Mouse (Mus musculus) forebrain, embryonic 13.5 days (tissue): ENCODE results near the gene Elf5. TPM values are rescaled to one million over a fixed set of nuclear protein-coding genes. Genes with fewer than 3 reads are reported as not detected.

Experiments used
- ATAC-seq: fragments of 200-750 bp; cut with Nextera tagmentation; 2 replicates; pipeline ENCODE4 v1.8.0; 2017
- H3K27ac ChIP-seq: fragments of 300-500 bp; sonication (generic); 2 replicates; pipeline ENCODE4 v1.5.1; 2015; ENCODE audit warnings: inconsistent platforms, mild to moderate bottlenecking, moderate library complexity
- H3K27me3 ChIP-seq: fragments of 300-500 bp; sonication (generic); 2 replicates; pipeline ENCODE4 v1.6.1; 2015; ENCODE audit warnings: mild to moderate bottlenecking, inconsistent platforms
- H3K36me3 ChIP-seq: fragments of 300-500 bp; sonication (generic); 2 replicates; pipeline ENCODE4 v1.6.1; 2015; ENCODE audit warnings: mild to moderate bottlenecking, inconsistent platforms; ENCODE audit not compliant: poor library complexity, severe bottlenecking
- H3K4me1 ChIP-seq: fragments of 300-500 bp; sonication (generic); 2 replicates; pipeline ENCODE4 v1.6.1; 2015; ENCODE audit warnings: inconsistent platforms
- H3K4me2 ChIP-seq: fragments of 300-500 bp; sonication (generic); 2 replicates; pipeline ENCODE4 v1.6.1; 2015; ENCODE audit warnings: inconsistent platforms, mild to moderate bottlenecking, moderate library complexity
- H3K4me3 ChIP-seq: fragments of 300-500 bp; sonication (generic); 2 replicates; pipeline ENCODE4 v1.5.1; 2015; ENCODE audit warnings: mild to moderate bottlenecking, inconsistent platforms
- H3K9ac ChIP-seq: fragments of 300-500 bp; sonication (generic); 2 replicates; pipeline ENCODE4 v1.6.1; 2015; ENCODE audit warnings: mild to moderate bottlenecking, inconsistent platforms
- H3K9me3 ChIP-seq: fragments of 300-500 bp; sonication (generic); replicated peaks from 2 replicates; pipeline ENCODE4 v1.6.1; 2016; ENCODE audit warnings: inconsistent platforms
- WGBS: fragments of 180-500 bp; shearing (Covaris S2); methylation state at CpG from one replicate; pipeline ENCODE4 v1.1.7; 2015; 5-methylcytosine and 5-hydroxymethylcytosine counted together
- polyA plus RNA-seq: library from polyadenylated mRNA; unstranded; fragments of >200 nt; fragmentation: Nextera tagmentation; extraction: Ambion mirVana; gene quantifications from 2 replicates; pipeline ENCODE4 v1.2.1, GENCODE M21; 2015

Elf5 gene
- polyA plus RNA-seq, 1 experiment from 2014 or later = not detected

GRCm38 (mm10) chr2:103481314-103482231, 70.1 kb downstream of the Elf5 start:
- Histone ChIP-seq H3K9me3 (no peaks in the 10 kb centered on the region), H3K36me3 (no peaks in the 10 kb centered on the region), H3K27ac (no peak overlapping the region), H3K4me2 (no peak overlapping the region), H3K9ac (no peak overlapping the region), H3K4me1 (peaks cover 16% of the 10 kb centered on the region), H3K4me3 (no peak overlapping the region), H3K27me3 (no peaks in the 10 kb centered on the region)
- ATAC-seq = no peak
- WGBS = 91% methylated on average over 11 of the region's 11 CpGs

- peaks cover 16% of the 10 kb centered on the region for H3K4me1 ChIP-seq
- H3K4me3 ChIP-seq = peak overlapping the region; percentile 77
- H3K4me2 ChIP-seq = peak overlapping the region; percentile 67
- H3K9me3 ChIP-seq = no peaks in the 10 kb centered on the region
- H3K27ac ChIP-seq = no peak overlapping the region
- no peaks in the 10 kb centered on the region for H3K27me3 ChIP-seq
- no peaks in the 10 kb centered on the region for H3K36me3 ChIP-seq
- WGBS = 82% methylated on average over 7 of the region's 7 CpGs
- H3K9ac ChIP-seq = peak overlapping the region; percentile 83
- no peak for ATAC-seq
Measured at GRCm38 (mm10) chr2:103483289-103483985, 71.9 kb downstream of the Elf5 start.

GRCm38 (mm10) chr2:103483986-103484520, 72.6 kb downstream of the Elf5 start:
- Histone ChIP-seq H3K4me3 (peak overlapping the region; percentile 77), H3K9ac (peak overlapping the region; percentile 83), H3K4me2 (peak overlapping the region; percentile 67), H3K4me1 (peaks cover 16% of the 10 kb centered on the region), H3K9me3 (no peaks in the 10 kb centered on the region), H3K27ac (peak overlapping the region; percentile 96; the same call in 1 of the 2 replicates), H3K36me3 (no peaks in the 10 kb centered on the region), H3K27me3 (no peaks in the 10 kb centered on the region)
- no peak for ATAC-seq
- WGBS = 38% methylated on average over 5 of the region's 5 CpGs

- peak within 1 kb of the TSS; percentile 67 for H3K4me2 ChIP-seq
- peak within 1 kb of the TSS; percentile 77 for H3K4me3 ChIP-seq
- peak within 1 kb of the TSS; percentile 83 for H3K9ac ChIP-seq
- H3K36me3 ChIP-seq = no peaks in the 10 kb centered on the region
- peak; percentile 99 for ATAC-seq
- WGBS = under 1% methylated on average over 39 of the region's 41 CpGs
- H3K4me1 ChIP-seq = peaks cover 16% of the 10 kb centered on the region
- peak within 1 kb of the TSS; percentile 96 for H3K27ac ChIP-seq
- no peaks in the 10 kb centered on the region for H3K9me3 ChIP-seq
- no peaks in the 10 kb centered on the region for H3K27me3 ChIP-seq
Measured at GRCm38 (mm10) chr2:103484617-103485401, 73.3 kb downstream of the Elf5 start, which contains the start of gene Cat. Cat (minus strand) TSS chr2:103485160.

GRCm38 (mm10) chr2:103492526-103492925, 81.0 kb downstream of the Elf5 start:
- 86% methylated on average over 4 of the region's 4 CpGs for WGBS

GRCm38 (mm10) chr2:103493827-103494226, 82.3 kb downstream of the Elf5 start:
- Histone ChIP-seq H3K36me3 (no peaks in the 10 kb centered on the region), H3K4me3 (no peak overlapping the region), H3K4me1 (no peaks in the 10 kb centered on the region), H3K27ac (no peak overlapping the region), H3K4me2 (no peak overlapping the region), H3K9me3 (no peaks in the 10 kb centered on the region), H3K9ac (no peak overlapping the region), H3K27me3 (no peaks in the 10 kb centered on the region)
- ATAC-seq = no peak
- WGBS = 66% methylated on average over 4 of the region's 4 CpGs

More at GRCm38 (mm10) chr2:103492526-103492925, 81.0 kb downstream of the Elf5 start:
- H3K36me3 ChIP-seq = no peaks in the 10 kb centered on the region
- no peak overlapping the region for H3K27ac ChIP-seq
- ATAC-seq = no peak
- H3K4me2 ChIP-seq = no peak overlapping the region
- H3K27me3 ChIP-seq = no peaks in the 10 kb centered on the region
- no peaks in the 10 kb centered on the region for H3K9me3 ChIP-seq
- no peak overlapping the region for H3K9ac ChIP-seq
- H3K4me1 ChIP-seq = no peaks in the 10 kb centered on the region
- H3K4me3 ChIP-seq = no peak overlapping the region

- no peaks in the 10 kb centered on the region for H3K9me3 ChIP-seq
- no peak overlapping the region for H3K27ac ChIP-seq
- no peaks in the 10 kb centered on the region for H3K36me3 ChIP-seq
- WGBS = 88% methylated on average over 6 of the region's 6 CpGs
- no peaks in the 10 kb centered on the region for H3K4me1 ChIP-seq
- no peak overlapping the region for H3K9ac ChIP-seq
- no peak overlapping the region for H3K4me3 ChIP-seq
- no peak overlapping the region for H3K4me2 ChIP-seq
- no peaks in the 10 kb centered on the region for H3K27me3 ChIP-seq
- ATAC-seq = no peak
Measured at GRCm38 (mm10) chr2:103495633-103496418, 84.3 kb downstream of the Elf5 start.

Other genes starting within 250 kb of the Elf5 start
- gene Ehf, start 108.4 kb upstream of the Elf5 start, polyA plus RNA-seq = 0.05 TPM in 1 of 2 replicates, not detected in the other
- gene Cat, start 73.5 kb downstream of the Elf5 start, polyA plus RNA-seq = 67.3 and 69.8 TPM in 2 replicates
- gene Abtb2, start 154.6 kb downstream of the Elf5 start, polyA plus RNA-seq = 6.9 and 8.3 TPM in 2 replicates